Mouse (Mus musculus): ENCODE results near the gene Gm20696. TPM values are rescaled to one million over a fixed set of nuclear protein-coding genes. Genes with fewer than 3 reads are reported as not detected.

The Gm20696 gene
- polyA plus RNA-seq, 1 experiment = 2.8 TPM

DNA sequence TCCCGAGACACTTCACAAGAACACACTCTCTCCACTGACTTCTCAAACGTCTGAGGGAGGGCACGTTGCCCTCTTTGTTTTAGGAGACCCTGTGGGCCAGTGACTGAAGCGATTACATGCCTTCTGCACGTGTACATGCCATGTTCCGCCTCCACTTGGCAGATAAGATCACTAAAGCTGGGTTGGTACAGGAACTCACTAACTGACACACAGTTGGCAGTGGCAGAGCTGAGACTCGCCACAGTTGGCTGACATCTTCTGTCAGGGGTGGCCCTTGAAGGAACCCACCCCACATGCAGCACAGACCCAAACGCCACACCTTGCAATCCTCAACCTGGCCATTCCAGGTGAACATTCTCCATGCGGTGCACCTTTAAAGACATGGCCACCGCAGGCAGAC, 8.0 kb downstream of the Gm20696 start:
- TF ChIP-seq CTCF (IDR thresholded peaks at IDR 0.05; ENCODE audit: borderline replicate concordance, insufficient read depth, low read depth, low read length) = no peak
- TF ChIP-seq POLR2A (IDR thresholded peaks at IDR 0.05; ENCODE audit: borderline replicate concordance, insufficient read depth, low read length) = no peak

DNA sequence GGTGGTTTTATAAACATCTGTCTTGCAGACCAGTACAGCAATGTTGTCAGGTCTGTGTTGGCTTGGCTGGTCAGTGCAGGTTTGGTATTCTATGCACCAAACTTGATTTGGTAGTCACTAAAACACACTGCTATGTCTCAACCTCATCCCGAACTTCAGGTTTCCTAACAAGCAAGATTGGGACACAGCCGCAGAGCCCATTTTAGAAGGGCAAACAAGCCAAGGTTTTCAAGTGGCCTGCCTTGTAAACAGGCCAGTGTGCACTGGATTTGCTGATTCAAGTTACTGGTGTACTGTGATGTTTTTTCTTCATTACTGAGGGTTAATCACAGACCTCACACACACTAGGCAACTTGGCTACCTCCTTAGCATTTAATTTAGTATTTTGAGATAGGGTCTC, 10.5 kb downstream of the Gm20696 start:
- no peak for TF ChIP-seq POLR2A (IDR thresholded peaks at IDR 0.05; ENCODE audit: borderline replicate concordance, insufficient read depth, low read length)
- TF ChIP-seq CTCF (IDR thresholded peaks at IDR 0.05; ENCODE audit: borderline replicate concordance, insufficient read depth, low read depth, low read length) = no peak
- 96% methylated on average over 2 of the region's 2 CpGs for WGBS
- Histone ChIP-seq H3K4me3 (replicated peaks; ENCODE audit: insufficient read depth, low read depth, low read length) (no peak overlapping the region), H3K27me3 (ENCODE audit: control insufficient read depth, insufficient read depth, low read length) (no peaks in the 10 kb centered on the region), H3K27ac (ENCODE audit: insufficient read depth, low read length) (no peak overlapping the region), H3K4me1 (ENCODE audit: control insufficient read depth, insufficient read depth, low read length) (peaks cover 13% of the 10 kb centered on the region)
- DNase-seq = no peak

More for the DNA sequence above, 8.0 kb downstream of the Gm20696 start:
- Histone ChIP-seq H3K4me3 (replicated peaks; ENCODE audit: insufficient read depth, low read depth, low read length) (no peak overlapping the region), H3K27me3 (ENCODE audit: control insufficient read depth, insufficient read depth, low read length) (no peaks in the 10 kb centered on the region), H3K4me1 (ENCODE audit: control insufficient read depth, insufficient read depth, low read length) (peaks cover 11% of the 10 kb centered on the region), H3K27ac (ENCODE audit: insufficient read depth, low read length) (no peak overlapping the region)
- WGBS = 54% methylated on average over 10 of the region's 10 CpGs
- DNase-seq = no peak

GRCm38 (mm10) chr6:99655488-99655887, 11.1 kb downstream of the Gm20696 start:
- Histone ChIP-seq H3K27ac (ENCODE audit: insufficient read depth, low read length) (no peak overlapping the region), H3K4me3 (replicated peaks; ENCODE audit: insufficient read depth, low read depth, low read length) (no peak overlapping the region), H3K27me3 (ENCODE audit: control insufficient read depth, insufficient read depth, low read length) (no peaks in the 10 kb centered on the region), H3K4me1 (ENCODE audit: control insufficient read depth, insufficient read depth, low read length) (peaks cover 13% of the 10 kb centered on the region)
- 75% methylated on average over 7 of the region's 7 CpGs for WGBS
- DNase-seq = no peak
- TF ChIP-seq CTCF (IDR thresholded peaks at IDR 0.05; ENCODE audit: borderline replicate concordance, insufficient read depth, low read depth, low read length) = no peak
- no peak for TF ChIP-seq POLR2A (IDR thresholded peaks at IDR 0.05; ENCODE audit: borderline replicate concordance, insufficient read depth, low read length)

- Histone ChIP-seq H3K4me3 (replicated peaks; ENCODE audit: insufficient read depth, low read depth, low read length) (no peak overlapping the region), H3K4me1 (ENCODE audit: control insufficient read depth, insufficient read depth, low read length) (peaks cover 13% of the 10 kb centered on the region), H3K27me3 (ENCODE audit: control insufficient read depth, insufficient read depth, low read length) (no peaks in the 10 kb centered on the region), H3K27ac (ENCODE audit: insufficient read depth, low read length) (no peak overlapping the region)
- 44% methylated on average over 5 of the region's 5 CpGs for WGBS
- TF ChIP-seq CTCF (IDR thresholded peaks at IDR 0.05; ENCODE audit: borderline replicate concordance, insufficient read depth, low read depth, low read length) (no peak), POLR2A (IDR thresholded peaks at IDR 0.05; ENCODE audit: borderline replicate concordance, insufficient read depth, low read length) (no peak)
- DNase-seq = no peak
Observed at GRCm38 (mm10) chr6:99654343-99654742, 12.3 kb downstream of the Gm20696 start.

DNA sequence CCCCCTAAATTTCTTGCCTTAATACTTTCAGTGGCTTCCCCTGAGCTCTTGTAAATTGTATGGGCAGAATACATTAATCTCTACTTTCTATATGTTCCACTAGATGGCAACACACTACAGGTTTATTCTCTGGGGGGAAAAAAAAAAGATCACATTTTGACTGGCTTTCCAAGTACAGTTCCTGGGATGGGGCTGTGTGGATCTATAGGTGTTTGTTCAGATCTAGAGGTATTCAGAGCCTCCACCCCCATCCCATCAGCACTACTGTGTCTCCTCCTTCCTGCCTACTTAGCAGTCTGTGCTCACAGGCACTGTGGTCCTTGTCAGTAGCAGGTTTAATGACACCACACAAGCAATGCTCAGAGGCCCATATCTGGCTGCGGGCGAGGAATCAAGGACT, 14.3 kb downstream of the Gm20696 start:
- no peak overlapping the region for H3K27ac ChIP-seq (ENCODE audit: insufficient read depth, low read length)
- TF ChIP-seq POLR2A (IDR thresholded peaks at IDR 0.05; ENCODE audit: borderline replicate concordance, insufficient read depth, low read length) = no peak
- TF ChIP-seq CTCF (IDR thresholded peaks at IDR 0.05; ENCODE audit: borderline replicate concordance, insufficient read depth, low read depth, low read length) = no peak
- peaks cover 7% of the 10 kb centered on the region for H3K4me1 ChIP-seq (ENCODE audit: control insufficient read depth, insufficient read depth, low read length)
- H3K4me3 ChIP-seq (replicated peaks; ENCODE audit: insufficient read depth, low read depth, low read length) = no peak overlapping the region
- WGBS = 76% methylated on average over 2 of the region's 2 CpGs
- DNase-seq = no peak
- H3K27me3 ChIP-seq (ENCODE audit: control insufficient read depth, insufficient read depth, low read length) = no peaks in the 10 kb centered on the region

DNA sequence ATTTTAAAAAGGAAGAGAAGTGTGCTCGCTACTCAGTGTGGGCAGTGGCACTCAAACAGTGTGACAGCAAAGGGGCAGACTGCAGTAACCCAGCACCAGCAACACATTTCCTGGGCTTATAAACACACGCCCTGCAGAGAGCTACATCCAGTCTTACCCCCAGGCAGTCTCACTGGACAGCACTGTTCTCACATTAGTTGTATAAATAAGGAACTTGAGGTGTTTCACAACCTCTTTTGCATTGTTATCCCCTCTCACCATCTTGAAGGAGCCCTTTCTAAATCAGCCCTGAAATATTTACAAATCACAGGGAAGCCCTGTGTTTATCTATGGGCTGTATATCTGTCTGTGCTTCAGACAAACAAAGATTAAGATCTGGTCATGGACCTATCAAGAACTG, 17.3 kb downstream of the Gm20696 start:
- no peak for TF ChIP-seq CTCF (IDR thresholded peaks at IDR 0.05; ENCODE audit: borderline replicate concordance, insufficient read depth, low read depth, low read length)
- TF ChIP-seq POLR2A (IDR thresholded peaks at IDR 0.05; ENCODE audit: borderline replicate concordance, insufficient read depth, low read length) = no peak
- Histone ChIP-seq H3K4me1 (ENCODE audit: control insufficient read depth, insufficient read depth, low read length) (peaks cover 4% of the 10 kb centered on the region), H3K4me3 (replicated peaks; ENCODE audit: insufficient read depth, low read depth, low read length) (no peak overlapping the region), H3K27me3 (ENCODE audit: control insufficient read depth, insufficient read depth, low read length) (no peaks in the 10 kb centered on the region), H3K27ac (ENCODE audit: insufficient read depth, low read length) (no peak overlapping the region)
- WGBS = 83% methylated on average over 2 of the region's 2 CpGs
- DNase-seq = no peak

DNA sequence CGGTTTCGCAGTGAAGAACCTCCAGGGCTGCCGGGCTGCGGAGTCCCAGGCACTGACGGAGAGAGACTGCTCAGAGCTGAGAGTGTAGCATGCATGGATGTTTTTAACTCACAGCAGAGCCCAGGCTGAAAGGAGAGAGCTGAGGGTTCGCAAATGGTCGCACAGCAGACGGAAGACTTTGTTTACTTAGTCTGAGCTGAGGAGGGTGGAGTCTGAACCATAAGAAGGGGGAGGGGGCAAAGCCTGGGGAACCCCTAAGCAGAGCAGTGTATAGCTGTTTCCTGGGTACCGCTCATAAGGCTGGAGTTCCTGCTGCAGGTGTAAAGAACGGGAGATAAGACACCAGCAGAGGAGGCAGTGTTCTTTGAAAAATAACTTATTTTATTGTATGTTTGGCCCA, 20.3 kb downstream of the Gm20696 start:
- H3K27me3 ChIP-seq (ENCODE audit: control insufficient read depth, insufficient read depth, low read length) = no peaks in the 10 kb centered on the region
- H3K27ac ChIP-seq (ENCODE audit: insufficient read depth, low read length) = no peak overlapping the region
- TF ChIP-seq CTCF (IDR thresholded peaks at IDR 0.05; ENCODE audit: borderline replicate concordance, insufficient read depth, low read depth, low read length) (no peak), POLR2A (IDR thresholded peaks at IDR 0.05; ENCODE audit: borderline replicate concordance, insufficient read depth, low read length) (no peak)
- H3K4me3 ChIP-seq (replicated peaks; ENCODE audit: insufficient read depth, low read depth, low read length) = no peak overlapping the region
- WGBS = 89% methylated on average over 10 of the region's 10 CpGs
- no peak for DNase-seq
- H3K4me1 ChIP-seq (ENCODE audit: control insufficient read depth, insufficient read depth, low read length) = no peaks in the 10 kb centered on the region

DNA sequence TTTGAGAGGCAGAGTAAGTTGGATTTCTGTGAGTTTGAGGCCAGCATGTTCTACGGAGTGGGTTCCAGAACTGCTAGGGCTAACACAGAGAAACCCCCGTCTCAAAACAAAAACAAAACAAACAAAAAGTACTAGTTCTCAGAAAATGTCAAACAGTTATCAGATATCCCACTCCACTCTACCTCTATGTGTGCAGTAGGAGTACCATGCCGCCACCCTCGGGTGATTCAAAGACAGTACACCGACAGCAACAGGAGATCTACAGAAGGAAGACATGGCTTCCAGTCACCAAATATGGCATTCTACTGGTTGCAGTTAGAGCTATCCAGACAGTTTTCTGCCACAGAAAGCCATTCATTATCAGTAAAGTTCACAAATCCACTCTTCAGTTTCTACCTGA, 21.7 kb downstream of the Gm20696 start:
- no peak overlapping the region for H3K4me3 ChIP-seq (replicated peaks; ENCODE audit: insufficient read depth, low read depth, low read length)
- 90% methylated on average over 5 of the region's 5 CpGs for WGBS

More for the DNA sequence above, 21.7 kb downstream of the Gm20696 start:
- Histone ChIP-seq H3K27ac (ENCODE audit: insufficient read depth, low read length) (no peak overlapping the region), H3K27me3 (ENCODE audit: control insufficient read depth, insufficient read depth, low read length) (no peaks in the 10 kb centered on the region), H3K4me1 (ENCODE audit: control insufficient read depth, insufficient read depth, low read length) (no peaks in the 10 kb centered on the region)
- DNase-seq = no peak
- TF ChIP-seq POLR2A (IDR thresholded peaks at IDR 0.05; ENCODE audit: borderline replicate concordance, insufficient read depth, low read length) (no peak), CTCF (IDR thresholded peaks at IDR 0.05; ENCODE audit: borderline replicate concordance, insufficient read depth, low read depth, low read length) (no peak)

Data from cerebellum, adult 2 months (tissue).